Mouse (Mus musculus) MEL (cell line): ENCODE measurements around the gene Crybg3. TPM values are rescaled to one million over a fixed set of nuclear protein-coding genes. Genes with fewer than 3 reads are reported as not detected.

ENCODE experiments used
- DNase-seq: peaks from one replicate; pipeline ENCODE4 v3.0.0; 2011; ENCODE audit warnings: low read depth, low spot score
- H3K27ac ChIP-seq: 2 replicates; pipeline ENCODE4 v1.5.1; 2012; ENCODE audit warnings: low read depth, mild to moderate bottlenecking, control low read depth, low read length, moderate library complexity; ENCODE audit not compliant: control insufficient read depth
- H3K27me3 ChIP-seq, 2 experiments: fragments of 150-350 bp in 1 of 2; sonication (generic) in 1 of 2; 2 replicates each; pipeline ENCODE4 v1.6.1; 2012; ENCODE audit warnings: low read length in 2 of 2, mild to moderate bottlenecking in 2 of 2, improper control_type of control experiment in 1 of 2, moderate library complexity in 1 of 2; ENCODE audit not compliant: insufficient read depth in 2 of 2, control insufficient read depth in 1 of 2
- H3K36me3 ChIP-seq, 2 experiments: 2 replicates each; pipeline ENCODE4 v1.6.1; 2012 to 2014; ENCODE audit warnings: low read length in 2 of 2, improper control_type of control experiment in 1 of 2, inconsistent platforms in 1 of 2, mild to moderate bottlenecking in 1 of 2; ENCODE audit not compliant: insufficient read depth in 2 of 2, control insufficient read depth in 1 of 2
- H3K4me1 ChIP-seq, 2 experiments: fragments of 150-350 bp in 1 of 2; sonication (generic) in 1 of 2; 2 replicates each; pipeline ENCODE4 v1.6.1; 2012; ENCODE audit warnings: low read length in 2 of 2, improper control_type of control experiment in 1 of 2, mild to moderate bottlenecking in 1 of 2; ENCODE audit not compliant: insufficient read depth in 2 of 2, control insufficient read depth in 1 of 2
- H3K4me3 ChIP-seq, 2 experiments: fragments of 150-350 bp in 1 of 2; sonication (generic) in 1 of 2; 2 replicates each; pipeline ENCODE4 v1.5.1; 2012; ENCODE audit warnings: low read depth in 2 of 2, low read length in 2 of 2, mild to moderate bottlenecking in 2 of 2, moderate library complexity in 2 of 2, control low read depth in 1 of 2, improper control_type of control experiment in 1 of 2; ENCODE audit not compliant: control insufficient read depth in 1 of 2, insufficient read depth in 1 of 2
- H3K79me2 ChIP-seq: 2 replicates; pipeline ENCODE4 v1.6.1; 2012; ENCODE audit warnings: mild to moderate bottlenecking, low read length, moderate library complexity; ENCODE audit not compliant: control insufficient read depth, poor library complexity, insufficient read depth
- H3K9ac ChIP-seq: 2 replicates; pipeline ENCODE4 v1.6.1; 2012; ENCODE audit warnings: low read depth, mild to moderate bottlenecking, control low read depth, low read length, moderate library complexity; ENCODE audit not compliant: control insufficient read depth, poor library complexity, severe bottlenecking
- H3K9me3 ChIP-seq: fragments of 150-350 bp; sonication (generic); replicated peaks from 2 replicates; pipeline ENCODE4 v1.6.1; 2012; ENCODE audit warnings: mild to moderate bottlenecking, low read length, improper control_type of control experiment, moderate library complexity; ENCODE audit not compliant: insufficient read depth
- CHD1 ChIP-seq: IDR thresholded peaks from 2 replicates; pipeline ENCODE4 v1.6.1; 2012; ENCODE audit warnings: low read depth, mild to moderate bottlenecking, inconsistent platforms, low read length, improper control_type of control experiment
- E2F4 ChIP-seq: IDR thresholded peaks from 2 replicates; pipeline ENCODE4 v1.6.1; 2011; ENCODE audit warnings: low read depth, low read length, improper control_type of control experiment, borderline replicate concordance
- EP300 ChIP-seq, 2 experiments: IDR thresholded peaks; 2 replicates each; pipeline ENCODE4 v1.6.1; 2011; ENCODE audit warnings: improper control_type of control experiment in 2 of 2, low read length in 2 of 2, low read depth in 1 of 2, mild to moderate bottlenecking in 1 of 2
- GABPA ChIP-seq: IDR thresholded peaks from 2 replicates; pipeline ENCODE4 v1.6.1; 2012; ENCODE audit warnings: low read depth, mild to moderate bottlenecking, inconsistent platforms, low read length, improper control_type of control experiment, moderate library complexity
- JUND ChIP-seq: IDR thresholded peaks from 2 replicates; pipeline ENCODE4 v1.6.1; 2011; ENCODE audit warnings: low read depth, mild to moderate bottlenecking, improper control_type of control experiment, low read length
- KAT2A ChIP-seq: conservative IDR thresholded peaks from 2 replicates; pipeline ENCODE4 v1.6.1; 2012; ENCODE audit warnings: low read depth, low read length, improper control_type of control experiment, inconsistent platforms
- MAFK ChIP-seq: IDR thresholded peaks from 2 replicates; pipeline ENCODE4 v1.6.1; 2011; ENCODE audit warnings: low read depth, mild to moderate bottlenecking, low read length, improper control_type of control experiment, borderline replicate concordance
- MAX ChIP-seq: IDR thresholded peaks from 2 replicates; pipeline ENCODE4 v1.6.1; 2011; ENCODE audit warnings: low read length, improper control_type of control experiment
- MEF2A ChIP-seq: IDR thresholded peaks from 2 replicates; pipeline ENCODE4 v1.6.1; 2014; ENCODE audit warnings: low read depth, mild to moderate bottlenecking, inconsistent platforms, low read length, improper control_type of control experiment; ENCODE audit not compliant: poor library complexity, insufficient replicate concordance, severe bottlenecking; ENCODE audit errors: extremely low read depth
- MXI1 ChIP-seq: IDR thresholded peaks from 2 replicates; pipeline ENCODE4 v1.6.1; 2011; ENCODE audit warnings: mild to moderate bottlenecking, low read depth, low read length, improper control_type of control experiment
- MYB ChIP-seq: IDR thresholded peaks from 2 replicates; pipeline ENCODE4 v1.6.1; 2011; ENCODE audit warnings: mild to moderate bottlenecking, low read depth, low read length, improper control_type of control experiment
- NELFE ChIP-seq: IDR thresholded peaks from 2 replicates; pipeline ENCODE4 v1.6.1; 2011; ENCODE audit warnings: low read depth, low read length, improper control_type of control experiment
- POLR2A ChIP-seq, 2 experiments: IDR thresholded peaks; 2 replicates each; pipeline ENCODE4 v1.6.1; 2011 to 2012; ENCODE audit warnings: low read length in 2 of 2, mild to moderate bottlenecking in 2 of 2, control low read depth in 1 of 2, improper control_type of control experiment in 1 of 2, low read depth in 1 of 2, moderate library complexity in 1 of 2; ENCODE audit not compliant: control insufficient read depth in 1 of 2, insufficient read depth in 1 of 2, poor library complexity in 1 of 2
- POLR2AphosphoS5 ChIP-seq: IDR thresholded peaks from 2 replicates; pipeline ENCODE4 v1.6.1; 2012; ENCODE audit warnings: low read depth, borderline replicate concordance, mild to moderate bottlenecking, inconsistent platforms, low read length, moderate library complexity, mixed read lengths
- RAD21 ChIP-seq: IDR thresholded peaks from 2 replicates; pipeline ENCODE4 v1.6.1; 2011; ENCODE audit warnings: mild to moderate bottlenecking, low read depth, low read length, improper control_type of control experiment
- SIN3A ChIP-seq: IDR thresholded peaks from 2 replicates; pipeline ENCODE4 v1.6.1; 2012; ENCODE audit warnings: low read length, improper control_type of control experiment, inconsistent platforms
- SMC3 ChIP-seq: IDR thresholded peaks from 2 replicates; pipeline ENCODE4 v1.6.1; 2011; ENCODE audit warnings: low read depth, low read length, improper control_type of control experiment
- TCF12 ChIP-seq: IDR thresholded peaks from 2 replicates; pipeline ENCODE4 v1.6.1; 2014; ENCODE audit warnings: low read depth, mild to moderate bottlenecking, inconsistent platforms, low read length, improper control_type of control experiment, moderate library complexity
- UBTF ChIP-seq: IDR thresholded peaks from 2 replicates; pipeline ENCODE4 v1.6.1; 2012; ENCODE audit warnings: low read depth, mild to moderate bottlenecking, inconsistent platforms, low read length, improper control_type of control experiment, moderate library complexity, borderline replicate concordance; ENCODE audit not compliant: insufficient read depth
- USF1 ChIP-seq: IDR thresholded peaks from 2 replicates; pipeline ENCODE4 v1.6.1; 2014; ENCODE audit warnings: low read depth, mild to moderate bottlenecking, inconsistent platforms, low read length, improper control_type of control experiment, moderate library complexity
- ZKSCAN1 ChIP-seq: IDR thresholded peaks from 2 replicates; pipeline ENCODE4 v1.6.1; 2012; ENCODE audit warnings: low read depth, mild to moderate bottlenecking, inconsistent platforms, low read length, improper control_type of control experiment, moderate library complexity
- ZNF384 ChIP-seq: IDR thresholded peaks from 2 replicates; pipeline ENCODE4 v1.6.1; 2012; ENCODE audit warnings: low read depth, mild to moderate bottlenecking, inconsistent platforms, low read length, improper control_type of control experiment
- polyA plus RNA-seq, 2 experiments: library from polyadenylated mRNA; stranded (reverse) in 1 of 2; unstranded in 1 of 2; fragments of >175 nt in 1 of 2; fragments of >200 nt in 1 of 2; gene quantifications; 2 replicates each; pipeline versions ENCODE4 v1.2.1 to v1.2.4; 2012; ENCODE audit warnings: low replicate concordance in 2 of 2, low read depth in 1 of 2; ENCODE audit not compliant: insufficient read length in 2 of 2, insufficient read depth in 1 of 2, missing spikeins in 1 of 2
- total RNA-seq: library from RNA; depleted of rRNA; stranded (reverse); fragments of 300-350 nt; gene quantifications from 2 replicates; pipeline ENCODE4 v1.2.3, GENCODE M21; 2012

Crybg3 gene
- total and polyA plus RNA-seq, 3 experiments: 0.63 to 0.73 TPM; not detected in 1

DNA sequence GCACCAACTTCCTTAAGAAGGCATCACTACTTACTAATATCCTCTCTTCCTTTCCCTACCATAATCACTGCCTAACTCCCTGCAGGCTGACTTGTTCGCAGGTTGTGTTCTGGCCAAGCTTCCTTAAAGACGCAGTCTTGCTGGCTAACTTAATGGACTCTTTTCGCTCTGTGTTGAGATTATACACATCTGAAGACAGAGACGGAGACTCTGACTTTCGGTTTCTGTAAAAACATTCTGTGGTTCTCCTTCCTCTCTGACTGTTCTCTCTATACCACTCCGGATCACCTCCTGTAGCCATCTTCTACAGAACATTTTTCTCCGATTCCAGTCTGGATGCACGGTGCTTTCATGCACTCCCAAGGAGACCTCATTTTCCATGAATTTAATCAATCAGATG lies 30.0 kb downstream of the Crybg3 start:
- Histone ChIP-seq H3K36me3 (no peaks in the 10 kb centered on the region), H3K27me3 (no peaks in the 10 kb centered on the region; a peak in 1 of 4 replicates), H3K4me3 (no peak overlapping the region), H3K79me2 (no peaks in the 10 kb centered on the region), H3K27ac (no peak overlapping the region), H3K4me1 (no peaks in the 10 kb centered on the region), H3K9ac (no peak overlapping the region), H3K9me3 (no peaks in the 10 kb centered on the region)
- DNase-seq: no peak
- TF ChIP-seq MEF2A (no peak), MXI1 (no peak), SIN3A (no peak), POLR2AphosphoS5 (no peak), MAFK (no peak)

DNA sequence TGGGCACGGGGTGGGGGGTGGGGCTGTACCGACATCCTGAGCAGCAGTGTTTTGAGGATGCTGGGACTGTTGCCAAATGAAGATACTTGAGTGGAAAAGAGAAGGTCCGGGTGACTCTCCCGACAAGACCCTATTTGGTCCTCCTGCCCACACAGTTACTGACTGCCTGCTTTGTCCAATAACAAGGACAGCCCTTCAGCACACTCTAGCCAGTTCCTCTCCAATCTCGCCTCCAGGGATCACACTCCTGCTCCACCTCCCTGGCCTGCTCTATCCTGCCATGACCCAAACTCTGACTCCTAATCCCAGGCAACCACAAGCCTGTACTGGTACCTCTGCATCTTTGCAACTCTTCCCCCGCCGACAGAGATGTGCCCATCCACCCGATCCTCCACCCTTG lies 30.9 kb downstream of the Crybg3 start:
- Histone ChIP-seq H3K9ac (no peak overlapping the region), H3K9me3 (no peaks in the 10 kb centered on the region), H3K36me3 (no peaks in the 10 kb centered on the region), H3K27ac (no peak overlapping the region), H3K4me3 (no peak overlapping the region), H3K27me3 (no peaks in the 10 kb centered on the region; a peak in 2 of 4 replicates), H3K79me2 (no peaks in the 10 kb centered on the region), H3K4me1 (no peaks in the 10 kb centered on the region)
- no peak for TF ChIP-seq KAT2A
- TF ChIP-seq POLR2A (IDR thresholded peaks at IDR 0.05; ENCODE audit: control insufficient read depth in 1 of 2, insufficient read depth in 1 of 2, low read depth in 1 of 2, low read length in 2 of 2, poor library complexity in 1 of 2): no peak
- TF ChIP-seq EP300 (IDR thresholded peaks at IDR 0.05; ENCODE audit: low read depth in 1 of 2, low read length in 2 of 2): no peak
- TF ChIP-seq CHD1: no peak
- TF ChIP-seq TCF12: no peak
- no peak for TF ChIP-seq MYB
- no peak for TF ChIP-seq NELFE
- no peak for TF ChIP-seq JUND
- no peak for TF ChIP-seq ZNF384
- TF ChIP-seq ZKSCAN1: no peak
- no peak for TF ChIP-seq USF1
- TF ChIP-seq GABPA: no peak
- no peak for TF ChIP-seq MAX
- no peak for TF ChIP-seq MAFK
- TF ChIP-seq SMC3: no peak
- no peak for TF ChIP-seq RAD21
- no peak for TF ChIP-seq MXI1
- no peak for TF ChIP-seq UBTF
- no peak for TF ChIP-seq E2F4
- no peak for DNase-seq
